Mouse (Mus musculus): Measurements from ENCODE around the gene Csrnp3. TPM values are rescaled to one million over a fixed set of nuclear protein-coding genes. Genes with fewer than 3 reads are reported as not detected.
A peak's percentile ranks its signal among the peaks of the same experiment; 100 is the strongest.

Gene Csrnp3
- polyA plus RNA-seq, 1 experiment from 2014 or later, result 2.5 TPM

- Histone ChIP-seq H3K4me2 (no peak overlapping the region), H3K9ac (no peak overlapping the region), H3K4me1 (no peaks in the 10 kb centered on the region), H3K4me3 (replicated peaks) (no peak overlapping the region), H3K9me3 (replicated peaks) (no peaks in the 10 kb centered on the region), H3K36me3 (no peaks in the 10 kb centered on the region), H3K27ac (0 out of 2 replicates have a peak overlapping the region, but pooled peaks have one; percentile 9), H3K27me3 (no peaks in the 10 kb centered on the region)
- peak; percentile 41 for ATAC-seq (replicated peaks; ENCODE audit: low FRiP score)
- 79% methylated on average over 21 of the region's 21 CpGs for WGBS
Observed at GRCm38 (mm10) chr2:66041203-66041916, 195.8 kb downstream of the Csrnp3 start.

- H3K9me3 ChIP-seq (replicated peaks), result no peaks in the 10 kb centered on the region
- no peak overlapping the region for H3K9ac ChIP-seq
- H3K4me3 ChIP-seq (replicated peaks), result no peak overlapping the region
- H3K27me3 ChIP-seq, result no peaks in the 10 kb centered on the region
- no peaks in the 10 kb centered on the region for H3K4me1 ChIP-seq
- 71% methylated on average over 9 of the region's 9 CpGs for WGBS
- H3K27ac ChIP-seq, result no peak overlapping the region
- H3K36me3 ChIP-seq, result no peaks in the 10 kb centered on the region
- ATAC-seq (replicated peaks; ENCODE audit: low FRiP score), result peak; percentile 86
- H3K4me2 ChIP-seq, result no peak overlapping the region
Observed at GRCm38 (mm10) chr2:66041917-66042419, 196.4 kb downstream of the Csrnp3 start.

GRCm38 (mm10) chr2:66043441-66044404 lies 198.2 kb downstream of the Csrnp3 start:
- Histone ChIP-seq H3K4me2 (no peak overlapping the region), H3K9ac (no peak overlapping the region), H3K27me3 (no peaks in the 10 kb centered on the region), H3K4me3 (replicated peaks) (no peak overlapping the region), H3K9me3 (replicated peaks) (no peaks in the 10 kb centered on the region), H3K4me1 (no peaks in the 10 kb centered on the region), H3K36me3 (no peaks in the 10 kb centered on the region), H3K27ac (no peak overlapping the region)
- no peak for ATAC-seq (replicated peaks; ENCODE audit: low FRiP score)
- 64% methylated on average over 17 of the region's 17 CpGs for WGBS

GRCm38 (mm10) chr2:66044405-66045089 lies 199.0 kb downstream of the Csrnp3 start:
- Histone ChIP-seq H3K27me3 (no peaks in the 10 kb centered on the region), H3K9ac (no peak overlapping the region), H3K9me3 (replicated peaks) (no peaks in the 10 kb centered on the region), H3K4me3 (replicated peaks) (no peak overlapping the region), H3K27ac (no peak overlapping the region), H3K4me2 (no peak overlapping the region), H3K4me1 (no peaks in the 10 kb centered on the region), H3K36me3 (no peaks in the 10 kb centered on the region)
- WGBS, result 90% methylated on average over 12 of the region's 12 CpGs
- no peak for ATAC-seq (replicated peaks; ENCODE audit: low FRiP score)

- no peak for ATAC-seq (replicated peaks; ENCODE audit: low FRiP score)
- H3K4me3 ChIP-seq (replicated peaks), result no peak overlapping the region
- H3K4me1 ChIP-seq, result no peaks in the 10 kb centered on the region
- 85% methylated on average over 10 of the region's 10 CpGs for WGBS
- no peak overlapping the region for H3K27ac ChIP-seq
- H3K36me3 ChIP-seq, result no peaks in the 10 kb centered on the region
- H3K27me3 ChIP-seq, result no peaks in the 10 kb centered on the region
- H3K9me3 ChIP-seq (replicated peaks), result no peaks in the 10 kb centered on the region
- H3K4me2 ChIP-seq, result no peak overlapping the region
- no peak overlapping the region for H3K9ac ChIP-seq
Observed at GRCm38 (mm10) chr2:66063291-66063690, 217.7 kb downstream of the Csrnp3 start.

GRCm38 (mm10) chr2:66069454-66069853 lies 223.9 kb downstream of the Csrnp3 start:
- Histone ChIP-seq H3K4me3 (replicated peaks) (no peak overlapping the region), H3K36me3 (no peaks in the 10 kb centered on the region), H3K4me2 (no peak overlapping the region), H3K4me1 (no peaks in the 10 kb centered on the region), H3K27ac (no peak overlapping the region), H3K9me3 (replicated peaks) (no peaks in the 10 kb centered on the region), H3K27me3 (no peaks in the 10 kb centered on the region), H3K9ac (no peak overlapping the region)
- WGBS, result 58% methylated on average over 6 of the region's 6 CpGs
- ATAC-seq (replicated peaks; ENCODE audit: low FRiP score), result no peak

GRCm38 (mm10) chr2:66080731-66081130 lies 235.2 kb downstream of the Csrnp3 start:
- no peak overlapping the region for H3K4me2 ChIP-seq
- H3K36me3 ChIP-seq, result no peaks in the 10 kb centered on the region
- H3K4me3 ChIP-seq (replicated peaks), result no peak overlapping the region
- no peak overlapping the region for H3K9ac ChIP-seq
- no peaks in the 10 kb centered on the region for H3K27me3 ChIP-seq
- ATAC-seq (replicated peaks; ENCODE audit: low FRiP score), result no peak
- H3K4me1 ChIP-seq, result no peaks in the 10 kb centered on the region
- no peaks in the 10 kb centered on the region for H3K9me3 ChIP-seq (replicated peaks)
- WGBS, result 89% methylated on average over 2 of the region's 2 CpGs
- no peak overlapping the region for H3K27ac ChIP-seq

Other genes with a start within 250 kb of the Csrnp3 start
- gene Scn2a, start 225.0 kb upstream of the Csrnp3 start, polyA plus RNA-seq (2015; fragmentation: Nextera tagmentation; extraction: Ambion mirVana), result 2.2 and 2.9 TPM in 2 replicates

Measured in kidney, embryonic 15.5 days (tissue).